7 mouse cellular contexts compared by ENCODE assay signal in genomic region chr6:108426789-108427188, GRCm38 (mm10).
DNase-seq lines count a peak whose midpoint lies in the region; ATAC-seq lines count a peak whose summit lies in the region.

No protein-coding gene starts in this region.

- no peaks in the 10 kb centered on the region for H3K27me3 ChIP-seq in embryonic facial prominence, embryonic 13.5 days
- no peaks in the 10 kb centered on the region for H3K27me3 ChIP-seq in limb, embryonic 13.5 days
- no peaks in the 10 kb centered on the region for H3K27me3 ChIP-seq in midbrain, embryonic 15.5 days (replicated peaks)

- H3K9ac ChIP-seq in embryonic facial prominence, embryonic 13.5 days = no peak overlapping the region
- H3K9ac ChIP-seq in limb, embryonic 13.5 days = no peak overlapping the region
- H3K9ac ChIP-seq in midbrain, embryonic 15.5 days = no peak overlapping the region

- no peaks in the 10 kb centered on the region for H3K36me3 ChIP-seq in embryonic facial prominence, embryonic 13.5 days
- H3K36me3 ChIP-seq in limb, embryonic 13.5 days = no peaks in the 10 kb centered on the region
- H3K36me3 ChIP-seq in midbrain, embryonic 15.5 days (replicated peaks) = no peaks in the 10 kb centered on the region

- H3K4me2 ChIP-seq in embryonic facial prominence, embryonic 13.5 days = peak overlapping the region; percentile 33
- H3K4me2 ChIP-seq in limb, embryonic 13.5 days (replicated peaks) = peak overlapping the region; percentile 21; the same call in 1 of the 2 replicates
- H3K4me2 ChIP-seq in midbrain, embryonic 15.5 days = peak overlapping the region; percentile 12; the same call in 1 of the 2 replicates

- 10% methylated on average over 10 of the region's 10 CpGs for WGBS in embryonic facial prominence, embryonic 13.5 days
- 13% methylated on average over 10 of the region's 10 CpGs for WGBS in limb, embryonic 13.5 days
- 9% methylated on average over 10 of the region's 10 CpGs for WGBS in midbrain, embryonic 15.5 days

- peak; percentile 86 for DNase-seq in adrenal gland, postnatal 25 days
- peak; percentile 93 for DNase-seq in heart, adult 9 months (ENCODE audit: low spot score in 2 of 2)
- DNase-seq in kidney, adult 9 months = peak; percentile 98
- peak; percentile 41 to 58 for DNase-seq in spleen, adult 18-20 months

- peak overlapping the region; percentile 57 for H3K27ac ChIP-seq in embryonic facial prominence, embryonic 13.5 days
- H3K27ac ChIP-seq in limb, embryonic 13.5 days = no peak overlapping the region
- peak overlapping the region; percentile 43; the same call in 1 of the 2 replicates for H3K27ac ChIP-seq in midbrain, embryonic 15.5 days

- no peaks in the 10 kb centered on the region for H3K9me3 ChIP-seq in embryonic facial prominence, embryonic 13.5 days
- H3K9me3 ChIP-seq in limb, embryonic 13.5 days = no peaks in the 10 kb centered on the region
- no peaks in the 10 kb centered on the region for H3K9me3 ChIP-seq in midbrain, embryonic 15.5 days

- H3K4me1 ChIP-seq in embryonic facial prominence, embryonic 13.5 days = peaks cover 26% of the 10 kb centered on the region
- H3K4me1 ChIP-seq in limb, embryonic 13.5 days = peaks cover 31% of the 10 kb centered on the region
- H3K4me1 ChIP-seq in midbrain, embryonic 15.5 days = peaks cover 15% of the 10 kb centered on the region

- peak; percentile 71; the same call in 1 of the 2 replicates for ATAC-seq in embryonic facial prominence, embryonic 13.5 days (ENCODE audit: insufficient number of reproducible peaks, insufficient read depth, low FRiP score, low TSS enrichment, low read depth)
- ATAC-seq in limb, embryonic 13.5 days (ENCODE audit: low FRiP score, low read depth) = peak; percentile 89
- ATAC-seq in midbrain, embryonic 15.5 days (replicated peaks) = peak; percentile 79

- no peak overlapping the region for H3K4me3 ChIP-seq in embryonic facial prominence, embryonic 13.5 days
- H3K4me3 ChIP-seq in limb, embryonic 13.5 days = no peak overlapping the region
- H3K4me3 ChIP-seq in midbrain, embryonic 15.5 days = no peak overlapping the region
